Mouse (Mus musculus): ENCODE data around the gene Hcfc2.

The Hcfc2 gene

DNA sequence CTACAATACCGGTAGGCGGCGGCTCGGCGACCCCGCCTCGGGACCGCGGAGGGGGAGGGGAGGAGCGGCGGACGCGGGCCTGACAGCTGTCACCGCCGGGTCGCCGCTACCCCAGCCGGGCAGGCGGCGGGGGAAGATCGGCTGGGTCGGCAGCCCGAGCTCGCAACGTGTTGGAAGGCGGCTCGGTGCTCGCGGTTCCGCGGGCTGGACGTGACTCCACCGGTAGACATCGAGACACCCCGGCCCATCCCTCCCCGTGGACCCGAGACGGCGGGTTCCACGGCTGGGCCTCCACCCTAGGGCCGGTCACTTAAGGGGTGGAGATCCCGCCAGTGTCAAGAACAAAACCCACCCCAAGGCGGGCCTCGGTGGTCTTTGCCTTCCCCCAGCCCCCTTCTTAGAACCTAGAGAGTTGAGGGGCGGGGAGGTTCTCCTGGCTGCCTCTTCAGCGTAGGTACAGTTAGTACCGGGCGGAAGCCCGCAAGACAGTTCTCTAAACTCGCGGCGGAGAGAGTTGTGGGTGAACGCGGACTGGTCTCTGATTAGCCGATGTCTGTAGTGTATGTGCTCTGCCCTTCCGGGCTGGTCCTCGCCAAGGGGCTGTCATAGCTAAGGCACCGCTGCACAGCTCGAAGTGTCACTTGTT lies 3.5 kb downstream of the Hcfc2 start:
- peak; percentile 43 for DNase-seq (ENCODE audit: low read depth, low spot score)

DNA sequence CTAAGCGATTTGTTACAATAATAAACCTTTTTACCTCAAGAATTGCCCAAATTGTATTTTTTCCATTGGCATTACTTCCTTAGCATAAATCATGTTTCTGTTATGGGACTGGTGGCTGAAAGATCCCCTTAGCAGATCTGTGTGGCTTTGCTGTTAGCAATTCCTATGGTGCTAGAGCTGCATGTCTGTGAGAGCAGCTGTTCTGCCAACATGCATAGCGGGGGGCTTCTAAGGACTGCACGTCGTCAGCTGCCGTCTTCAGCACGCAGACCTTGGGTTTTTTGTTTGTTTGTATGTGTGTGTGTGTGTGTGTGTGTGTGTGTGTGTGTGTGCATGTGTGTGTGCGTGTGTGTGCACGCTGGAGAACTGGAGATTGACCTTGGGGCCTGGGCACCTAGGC lies 45.4 kb downstream of the Hcfc2 start:
- no peak for DNase-seq (ENCODE audit: low read depth, low spot score)

DNA sequence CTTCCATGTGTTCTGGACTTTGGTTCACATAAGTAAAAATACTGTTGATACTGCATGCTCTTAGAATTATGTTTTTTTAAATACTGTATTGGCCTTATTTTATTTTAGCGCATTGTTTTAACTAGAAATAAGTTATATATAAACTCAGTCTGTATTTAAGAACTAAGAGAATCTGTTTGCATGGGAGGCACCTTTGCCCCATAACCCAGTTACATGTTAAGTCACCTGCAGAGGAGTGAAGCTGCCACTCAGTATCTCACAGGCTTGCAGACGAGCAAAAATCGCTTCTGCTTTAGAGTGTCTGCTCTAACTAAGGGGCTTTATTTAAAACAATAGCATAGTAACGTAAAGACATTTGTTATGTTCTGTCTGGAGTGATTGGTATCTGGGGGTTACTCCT lies 45.9 kb downstream of the Hcfc2 start:
- no peak for DNase-seq (ENCODE audit: low read depth, low spot score)

DNA sequence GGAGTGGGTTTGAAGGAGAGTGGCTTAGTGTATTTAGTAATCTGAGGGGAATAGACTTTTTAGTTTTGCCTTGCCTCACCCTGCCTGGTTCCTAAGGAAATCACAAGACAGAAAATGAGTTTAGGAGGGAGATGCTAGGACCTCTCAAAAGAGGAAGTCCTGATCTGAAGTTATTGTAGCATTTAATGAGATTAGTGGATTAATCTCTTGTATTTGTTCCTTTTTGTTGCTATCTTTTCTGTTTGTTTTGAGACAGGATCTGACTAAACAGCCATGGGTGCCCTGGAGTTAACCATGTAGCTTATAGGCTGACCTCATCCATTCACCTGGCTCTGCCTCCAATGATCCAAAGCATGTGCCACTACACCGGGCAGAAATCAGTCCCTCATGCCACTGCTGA lies 46.6 kb downstream of the Hcfc2 start:
- no peak for DNase-seq (ENCODE audit: low read depth, low spot score)

DNA sequence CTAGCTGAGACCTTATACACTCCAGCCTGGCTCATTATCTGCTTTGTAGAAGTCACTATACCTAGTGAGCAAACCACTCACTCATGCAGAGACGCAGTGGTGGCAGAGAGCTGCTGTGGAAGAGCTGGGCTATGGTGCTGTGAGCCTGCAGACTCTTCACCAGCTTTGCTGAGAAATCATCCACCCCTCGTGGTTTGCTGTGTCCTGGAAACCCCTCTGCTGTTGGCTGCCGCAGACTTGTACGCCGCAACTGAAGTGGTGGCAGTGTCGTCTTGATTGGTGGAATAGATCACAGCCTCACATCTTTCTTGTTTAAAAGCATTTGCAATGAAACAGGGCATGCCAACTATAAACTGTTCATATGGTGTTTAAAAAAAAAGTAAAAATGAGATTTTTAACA lies 48.3 kb downstream of the Hcfc2 start:
- DNase-seq (ENCODE audit: low read depth, low spot score) = no peak

DNA sequence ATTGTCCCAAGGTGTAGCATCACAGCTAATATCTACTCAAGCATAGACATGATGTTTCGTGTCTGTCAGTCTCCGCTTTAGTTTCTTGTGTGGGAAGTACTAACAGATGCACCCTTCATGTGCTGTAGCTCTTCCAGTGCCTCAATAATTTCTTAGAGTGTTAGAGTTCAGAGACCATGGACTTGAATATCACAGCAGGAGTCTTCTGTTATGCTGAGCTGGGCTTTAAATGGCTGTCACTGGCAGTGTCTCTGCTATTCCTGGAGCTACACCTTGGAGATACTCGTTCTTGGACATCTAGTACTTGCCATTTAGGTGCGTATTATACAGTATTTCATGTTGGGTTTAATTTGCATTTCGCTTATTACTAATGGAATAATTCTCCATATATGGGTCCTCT lies 49.3 kb downstream of the Hcfc2 start:
- peak; percentile 74 for DNase-seq (ENCODE audit: low read depth, low spot score)

DNA sequence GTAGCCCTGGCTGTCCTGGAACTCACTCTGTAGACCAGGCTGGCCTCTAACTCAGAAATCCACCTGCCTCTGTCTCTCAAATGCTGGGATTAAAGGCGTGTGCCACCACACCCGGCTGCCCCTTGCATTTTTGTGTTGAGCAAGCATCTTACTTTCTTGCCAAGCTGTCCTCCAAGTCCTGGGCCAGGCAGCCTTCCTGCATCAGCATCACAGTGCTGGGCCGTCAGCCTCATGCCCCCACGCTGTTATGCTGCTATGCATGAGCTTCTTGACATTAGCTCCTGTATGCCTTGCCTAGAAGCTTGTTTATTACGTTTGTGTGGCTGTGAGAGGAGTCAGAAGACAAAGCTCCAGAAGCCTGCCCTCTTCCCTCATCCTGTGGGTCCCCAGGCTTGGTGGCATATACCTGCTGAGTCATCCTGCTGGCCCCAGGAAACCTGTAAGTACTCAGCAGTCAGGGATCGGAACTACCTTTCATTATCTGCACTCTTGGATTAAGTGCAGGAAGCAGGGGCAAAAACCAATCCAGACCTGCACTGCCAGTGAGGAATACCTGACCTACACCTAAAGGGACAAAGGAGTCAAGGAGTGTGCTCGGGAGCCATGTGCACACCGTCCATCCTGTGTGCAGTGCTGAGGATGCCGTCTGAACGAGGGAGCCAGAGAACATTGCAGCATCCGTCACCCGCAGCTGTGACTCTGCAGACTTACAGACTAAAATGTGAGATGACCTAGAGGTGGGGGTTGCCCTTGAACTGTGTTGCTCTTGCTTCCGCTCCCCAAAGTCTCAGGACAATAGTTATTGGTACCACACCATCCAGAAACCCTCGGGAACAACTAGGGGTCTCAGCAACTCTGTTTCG lies 51.3 kb downstream of the Hcfc2 start:
- DNase-seq (ENCODE audit: low read depth, low spot score) = peak; percentile 75

DNA sequence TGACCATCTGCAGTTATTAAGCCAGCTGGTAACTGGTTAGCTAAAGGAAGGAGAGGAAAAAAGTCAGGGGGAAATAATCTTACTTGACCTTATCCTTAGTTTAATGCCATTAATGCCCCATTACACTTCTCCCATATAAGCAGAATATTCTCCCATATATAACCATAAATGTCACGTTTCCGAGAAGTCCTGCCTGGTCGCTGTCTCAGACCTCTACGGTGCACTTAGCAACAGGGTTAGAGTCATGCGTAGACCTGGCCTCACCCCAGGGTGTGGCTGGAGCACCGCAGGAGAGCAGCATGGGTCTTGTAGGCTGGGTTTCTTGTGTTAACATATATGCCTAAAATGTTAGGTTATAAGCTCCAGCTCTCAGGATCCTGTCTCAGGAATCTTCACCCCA lies 54.8 kb downstream of the Hcfc2 start:
- DNase-seq (ENCODE audit: low read depth, low spot score) = no peak

DNA sequence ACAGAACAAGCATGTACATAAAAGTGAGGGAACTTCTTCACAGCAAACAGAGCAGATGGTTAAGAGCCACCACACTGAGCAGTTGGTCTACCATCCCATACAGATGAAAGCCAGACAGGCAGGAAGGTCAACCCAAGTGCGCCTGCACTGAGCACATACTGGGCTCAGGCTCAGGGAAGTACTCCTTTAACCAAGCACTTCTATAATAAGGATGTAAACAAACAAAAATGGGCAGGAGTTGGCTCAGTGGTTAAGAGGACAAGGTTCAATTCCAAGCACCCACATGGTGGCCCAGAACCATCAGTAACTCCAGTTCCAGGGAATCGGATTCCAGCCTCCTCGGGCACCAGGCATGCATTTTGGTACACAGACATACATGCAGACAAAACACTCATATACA lies 57.0 kb downstream of the Hcfc2 start:
- no peak for DNase-seq (ENCODE audit: low read depth, low spot score)

DNA sequence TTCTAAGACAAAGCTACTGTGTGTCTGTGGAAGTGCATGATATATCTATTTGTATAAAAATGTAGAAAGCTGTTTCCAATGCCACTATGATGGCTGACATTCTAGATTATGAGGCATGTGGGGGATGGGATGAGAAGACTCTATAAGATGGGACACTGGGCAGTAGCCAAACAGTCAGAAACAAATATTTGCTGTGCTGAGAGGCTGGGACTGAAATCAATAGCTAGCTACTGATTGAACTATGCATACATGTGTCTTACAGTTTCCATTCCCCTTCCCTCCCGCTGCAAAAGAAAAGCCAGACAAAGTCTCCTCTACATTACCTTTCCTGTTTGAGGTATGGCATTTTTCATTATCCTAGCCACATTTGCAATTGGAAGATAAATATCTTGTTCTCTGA lies 58.7 kb downstream of the Hcfc2 start:
- DNase-seq (ENCODE audit: low read depth, low spot score) = no peak

DNA sequence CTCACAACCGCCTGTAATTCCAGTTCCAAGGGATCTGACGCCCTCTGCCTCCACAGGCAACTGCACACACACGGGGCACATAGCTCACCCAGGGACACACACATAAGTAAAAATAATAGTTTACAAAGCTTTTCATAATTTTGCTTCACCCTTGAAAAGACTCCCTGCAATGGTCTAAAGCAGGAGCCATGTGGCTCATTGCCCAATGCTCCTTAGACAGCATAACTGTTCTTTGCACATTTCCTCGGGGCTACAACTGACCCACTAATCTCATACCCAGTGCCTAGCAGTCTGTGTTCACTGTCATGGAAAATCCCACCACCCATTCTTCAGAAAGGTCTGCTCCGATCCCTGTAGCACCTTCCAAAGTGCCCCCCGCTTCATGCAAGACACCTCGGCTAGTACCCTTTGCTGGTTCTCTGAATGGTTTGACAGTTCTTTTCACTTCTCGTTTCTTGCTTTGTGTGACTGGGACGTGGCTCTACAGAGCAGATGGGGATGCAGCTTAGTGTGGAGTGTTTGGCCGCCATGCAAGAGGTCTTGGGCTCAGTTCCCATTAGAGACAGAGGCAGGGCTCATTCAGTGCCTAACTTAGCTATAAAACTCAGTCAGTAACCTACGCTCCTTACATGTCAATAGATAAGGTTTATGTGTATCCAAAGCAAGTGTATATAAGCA lies 59.4 kb downstream of the Hcfc2 start:
- DNase-seq (ENCODE audit: low read depth, low spot score) = no peak

DNA sequence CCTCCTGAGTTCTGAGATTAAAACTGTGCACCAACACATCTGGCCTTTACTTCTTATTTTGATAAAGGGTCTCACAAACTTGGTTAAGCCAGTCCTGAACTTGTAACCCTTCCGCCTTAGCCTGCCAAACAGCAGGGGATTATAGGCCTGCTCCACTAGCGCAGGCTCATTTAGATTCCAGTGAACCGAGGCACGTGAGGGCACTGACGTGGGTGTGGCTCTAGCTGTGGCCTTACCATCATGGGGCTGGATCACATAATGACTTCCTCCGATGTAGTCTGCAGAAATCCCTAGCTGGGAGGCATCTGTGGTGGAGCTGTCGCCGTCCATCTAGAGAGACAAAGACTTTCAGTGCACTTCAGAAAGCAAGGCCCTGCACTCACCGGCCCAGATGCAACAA lies 60.5 kb downstream of the Hcfc2 start:
- DNase-seq (ENCODE audit: low read depth, low spot score) = peak; percentile 76

DNA sequence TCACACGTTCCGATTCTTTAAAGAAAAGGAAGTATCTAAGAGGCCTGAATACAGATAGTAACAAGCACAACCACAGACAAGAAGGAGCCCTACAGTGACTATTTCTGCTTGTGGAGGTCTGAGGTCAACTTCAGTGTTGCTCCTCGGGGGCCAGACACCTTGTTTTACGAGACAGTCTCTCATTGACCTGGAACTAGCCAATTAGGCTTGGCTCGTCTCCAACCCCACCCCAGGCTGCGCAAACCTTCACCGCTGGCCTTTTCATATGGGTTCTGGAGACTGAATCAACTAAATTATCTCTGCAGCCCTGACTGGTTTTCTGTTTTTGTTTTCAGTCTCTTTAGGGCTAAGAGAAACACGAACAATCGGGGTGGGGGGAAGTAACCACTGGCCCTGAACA lies 61.4 kb downstream of the Hcfc2 start:
- DNase-seq (ENCODE audit: low read depth, low spot score) = peak; percentile 48

DNA sequence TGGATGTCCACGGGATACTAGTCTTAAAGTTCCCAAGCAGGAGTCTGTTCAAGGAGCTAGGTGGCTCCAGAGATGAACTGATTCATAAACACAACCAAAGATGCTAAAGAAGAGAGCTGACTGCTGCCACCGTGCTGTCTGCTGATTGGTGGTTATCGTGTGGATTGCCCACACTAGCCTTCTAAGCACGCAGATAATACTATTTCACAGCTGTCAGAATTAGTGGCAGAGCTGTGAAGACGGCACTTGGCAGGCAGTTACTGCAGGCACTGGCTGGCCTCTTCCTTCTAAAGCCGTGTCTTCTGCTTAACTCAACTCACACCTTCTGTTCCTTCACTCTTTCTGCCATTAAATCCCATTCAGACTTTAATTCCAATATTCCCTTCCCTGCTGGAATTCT lies 62.4 kb downstream of the Hcfc2 start:
- DNase-seq (ENCODE audit: low read depth, low spot score) = no peak

DNA sequence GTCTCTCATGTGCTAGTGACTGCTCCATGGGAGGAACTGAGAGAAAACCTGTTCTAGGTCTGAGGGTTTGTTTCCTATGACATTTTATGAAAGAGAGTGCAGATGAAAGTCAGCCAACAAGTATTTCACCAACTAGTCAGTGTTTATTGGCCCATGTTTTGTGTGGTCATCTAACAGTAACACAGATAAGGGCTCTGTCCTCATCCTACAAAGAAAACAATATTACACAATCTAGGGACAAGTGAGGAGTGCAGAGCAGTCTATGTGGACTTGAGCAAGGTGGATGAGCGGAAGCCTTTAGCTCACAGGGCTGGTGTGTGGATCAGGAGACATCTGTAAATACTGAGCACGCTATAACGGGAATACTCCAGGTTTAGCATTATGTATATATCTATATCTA lies 62.9 kb downstream of the Hcfc2 start:
- DNase-seq (ENCODE audit: low read depth, low spot score) = no peak

DNA sequence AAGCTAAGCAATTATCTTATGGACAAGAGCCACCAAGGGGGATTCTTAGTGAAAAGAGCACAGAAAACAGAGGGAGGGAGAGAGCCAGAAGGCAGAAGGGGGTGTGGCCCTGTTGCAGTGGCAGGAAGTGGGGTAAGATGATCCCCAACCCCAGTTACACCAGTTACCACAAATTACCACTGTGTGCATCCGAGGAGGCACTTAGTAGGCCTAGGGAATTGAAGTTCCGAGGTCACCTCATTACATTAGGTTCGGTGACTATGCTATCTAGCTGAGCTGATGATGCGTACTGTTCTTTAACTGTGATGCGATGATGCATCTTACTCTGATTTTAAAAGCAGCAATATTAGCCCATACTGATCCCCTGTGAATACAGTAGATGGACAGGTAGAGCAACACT lies 63.7 kb downstream of the Hcfc2 start:
- DNase-seq (ENCODE audit: low read depth, low spot score) = no peak

DNA sequence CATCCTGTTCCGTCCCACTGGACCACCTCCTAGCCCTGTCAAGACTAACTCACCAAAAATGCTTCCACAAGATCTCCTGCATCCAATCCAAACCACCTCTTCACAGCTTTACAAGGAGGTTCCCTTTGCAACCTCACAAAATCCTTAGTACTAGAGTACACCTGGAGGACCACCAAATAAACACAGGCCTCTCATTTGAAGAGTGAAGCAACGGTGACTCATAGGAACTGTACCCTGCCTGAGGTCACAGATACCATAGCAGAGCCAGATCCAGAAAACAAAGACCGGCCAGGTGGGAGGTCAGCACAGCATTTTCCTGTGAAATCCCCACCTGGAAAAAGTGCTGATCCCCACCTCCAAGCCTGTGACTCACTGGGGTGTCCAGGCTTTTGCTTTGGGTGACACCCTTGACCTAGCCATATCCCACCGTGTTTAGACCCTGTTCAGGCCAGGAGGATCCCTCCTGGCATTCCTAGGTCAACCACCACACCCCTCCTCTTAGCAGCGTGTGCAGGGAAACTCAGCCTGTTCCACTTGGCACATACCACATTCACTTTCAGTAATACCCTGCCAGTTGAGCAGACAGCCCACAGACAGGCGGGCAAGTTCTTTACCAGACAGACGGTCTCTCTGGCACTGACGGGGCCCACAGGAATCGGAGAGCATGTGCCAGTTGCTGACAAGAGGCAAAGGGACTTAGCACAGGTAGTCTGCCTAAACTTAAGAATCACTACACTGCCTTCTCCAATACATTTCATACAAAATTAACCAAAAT lies 65.3 kb downstream of the Hcfc2 start:
- no peak for DNase-seq (ENCODE audit: low read depth, low spot score)

DNA sequence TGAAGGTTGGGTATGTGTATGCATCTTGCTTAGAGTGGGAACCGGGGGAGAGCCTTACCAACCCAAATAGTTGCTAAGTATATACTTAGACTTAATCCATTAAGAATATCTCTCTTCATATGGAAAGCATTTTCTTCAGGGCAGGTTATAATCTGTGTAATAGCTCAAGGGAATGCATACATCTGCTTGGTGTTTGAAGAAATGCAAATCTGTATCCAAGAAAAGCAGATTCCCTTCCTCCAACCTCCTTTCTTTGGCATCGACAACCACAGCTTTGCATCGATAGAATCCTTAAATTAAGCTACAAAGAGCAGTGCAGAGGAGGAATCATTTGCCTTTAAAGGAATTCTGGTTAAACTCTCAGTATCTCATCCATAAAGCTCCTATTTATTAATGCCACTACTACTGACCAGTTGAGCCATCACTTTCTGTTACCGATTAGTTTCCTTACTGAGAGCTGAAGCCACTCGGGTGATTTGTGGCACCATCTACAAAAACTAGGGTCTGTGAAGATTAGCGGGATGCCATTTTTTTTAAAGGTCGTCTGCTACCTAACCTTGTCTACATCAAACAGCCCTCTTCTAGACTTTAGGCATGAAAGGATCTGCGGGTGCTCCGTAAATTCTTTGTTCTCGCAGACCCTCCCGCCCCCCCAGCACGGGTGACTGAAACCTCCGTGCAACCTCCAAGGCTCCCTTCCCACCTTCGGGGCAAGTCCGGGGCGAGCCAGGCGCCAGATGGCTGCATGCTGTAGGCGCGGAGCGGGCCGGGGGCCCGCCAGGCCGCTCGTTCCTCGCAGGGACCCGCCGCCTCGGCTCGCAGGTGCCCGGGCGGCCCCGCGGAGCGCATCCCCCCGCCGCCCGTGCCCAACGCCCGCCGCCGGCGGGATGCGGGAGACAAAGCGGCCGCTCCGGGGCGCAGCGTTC lies 67.1 kb downstream of the Hcfc2 start:
- DNase-seq (ENCODE audit: low read depth, low spot score) = peak; percentile 44

DNA sequence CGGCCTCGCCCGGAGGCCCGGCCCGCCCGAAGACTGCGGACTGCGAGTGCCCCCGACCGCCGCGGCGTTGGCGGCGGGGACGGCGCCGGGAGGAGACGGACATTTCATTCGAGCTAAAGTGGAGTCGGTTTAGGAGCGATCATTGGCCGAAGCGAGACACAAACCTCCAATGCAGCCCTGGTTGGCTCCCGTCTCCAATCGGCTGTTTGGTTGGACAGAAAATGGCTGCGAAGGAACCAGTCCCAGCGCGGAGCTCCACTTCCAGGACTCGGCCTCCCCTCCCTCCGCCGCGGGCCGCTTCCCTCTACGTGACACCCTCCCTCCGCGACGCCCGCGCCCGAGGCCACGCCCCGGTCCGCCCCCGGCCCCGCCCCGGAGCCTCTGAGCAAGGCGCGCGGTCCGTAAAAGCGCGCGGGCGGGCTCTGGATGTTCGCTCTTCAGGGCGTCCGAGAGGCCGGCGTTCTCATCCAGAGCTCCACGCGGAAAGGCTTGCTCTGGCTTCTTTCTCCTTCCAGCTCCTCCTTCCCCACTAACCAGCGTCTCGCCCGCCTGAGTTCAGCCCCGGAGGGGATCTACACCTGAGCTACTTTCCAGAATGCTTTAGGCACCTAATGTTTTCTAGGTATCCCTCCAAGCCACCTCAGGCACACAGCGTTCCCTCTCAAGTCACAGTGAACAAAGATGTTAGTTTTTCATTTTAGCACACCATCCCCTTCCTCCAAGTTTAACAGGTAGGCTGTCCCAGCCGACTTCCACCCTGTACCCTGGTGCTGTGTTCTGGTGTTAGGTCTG lies 68.1 kb downstream of the Hcfc2 start, which contains the start of gene Nfyb:
Nfyb (minus strand) TSS at position 305 of the 792 bp plus-strand sequence.
- DNase-seq (ENCODE audit: low read depth, low spot score) = peak; percentile 98

DNA sequence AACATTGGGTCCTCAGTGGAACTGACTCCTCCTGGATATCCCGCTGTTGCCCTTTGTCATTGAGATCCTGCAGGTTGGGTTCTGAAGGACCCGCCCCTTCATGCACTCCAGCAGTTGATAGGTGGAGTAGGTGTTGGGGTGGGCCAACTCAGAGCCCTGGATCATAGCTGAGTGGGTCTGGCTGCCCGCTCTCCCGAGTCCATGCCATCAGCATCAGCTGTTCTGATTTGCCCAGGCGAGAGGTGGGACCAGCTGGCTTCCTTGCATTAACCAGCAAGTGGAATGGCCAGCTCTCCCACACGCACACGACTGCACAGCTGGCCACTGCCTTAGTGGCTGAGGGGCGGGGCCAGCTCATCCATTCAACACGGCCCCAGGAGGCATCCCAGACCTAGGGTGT lies 72.9 kb downstream of the Hcfc2 start:
- peak; percentile 99 for DNase-seq (ENCODE audit: low read depth, low spot score)
